Mouse (Mus musculus): ENCODE results near the gene Ndufb11. TPM values are rescaled to one million over a fixed set of nuclear protein-coding genes. Genes with fewer than 3 reads are reported as not detected.

The Ndufb11 gene
- polyA plus RNA-seq, 1 experiment from 2014 or later, result 225 TPM

DNA sequence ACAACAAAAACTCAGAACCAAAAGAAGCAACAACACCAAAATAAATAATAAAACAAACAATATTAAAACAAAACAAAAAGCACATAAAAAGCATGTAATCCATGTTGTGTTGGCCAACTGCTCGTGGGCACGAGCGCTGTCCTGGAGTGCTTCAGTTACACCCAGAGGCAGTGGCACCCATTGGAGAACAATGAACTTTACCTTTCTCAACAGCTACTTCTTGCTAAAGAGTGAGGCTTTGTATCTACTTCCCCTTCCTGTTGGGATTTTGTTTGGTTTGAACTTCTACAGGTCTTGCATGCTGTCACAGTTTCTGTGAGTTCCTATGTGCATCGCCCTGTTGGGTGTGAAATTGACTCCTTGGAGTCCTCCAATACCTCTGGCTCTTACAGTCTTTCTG lies 8.9 kb downstream of the Ndufb11 start:
- H3K36me3 ChIP-seq, result no peaks in the 10 kb centered on the region
- no peaks in the 10 kb centered on the region for H3K4me1 ChIP-seq
- H3K9me3 ChIP-seq, result no peaks in the 10 kb centered on the region
- WGBS, result 91% methylated on average over 4 of the region's 4 CpGs
- no peak for ATAC-seq (ENCODE audit: insufficient number of reproducible peaks, low FRiP score, low TSS enrichment, low read depth)
- H3K4me2 ChIP-seq, result no peak overlapping the region
- H3K27ac ChIP-seq, result no peak overlapping the region
- no peak overlapping the region for H3K9ac ChIP-seq
- H3K27me3 ChIP-seq, result no peaks in the 10 kb centered on the region
- H3K4me3 ChIP-seq, result no peak overlapping the region

DNA sequence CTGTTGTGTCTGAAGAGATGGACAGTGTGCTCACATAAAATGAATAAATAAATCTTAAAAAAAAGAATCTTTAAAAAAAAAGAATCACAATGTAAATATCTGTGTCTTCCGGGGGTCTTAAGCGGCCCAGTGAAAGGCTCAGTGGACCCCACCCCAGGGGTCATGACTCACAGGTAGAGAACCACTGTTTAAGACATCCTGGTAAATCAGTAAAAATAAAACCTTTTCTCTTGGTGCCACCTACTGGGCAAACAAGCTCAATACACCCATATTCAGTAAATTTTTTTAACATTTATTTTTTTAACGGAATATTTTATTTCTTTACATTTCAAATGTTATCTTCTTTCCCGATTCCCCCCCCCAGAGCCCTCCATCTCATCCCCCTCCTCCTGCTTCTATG lies 29.5 kb downstream of the Ndufb11 start:
- no peaks in the 10 kb centered on the region for H3K36me3 ChIP-seq
- H3K27ac ChIP-seq, result no peak overlapping the region
- H3K4me3 ChIP-seq, result no peak overlapping the region
- H3K9ac ChIP-seq, result no peak overlapping the region
- no peak for ATAC-seq (ENCODE audit: insufficient number of reproducible peaks, low FRiP score, low TSS enrichment, low read depth)
- H3K4me2 ChIP-seq, result no peak overlapping the region
- no peaks in the 10 kb centered on the region for H3K4me1 ChIP-seq
- 26% methylated on average over 4 of the region's 4 CpGs for WGBS
- no peaks in the 10 kb centered on the region for H3K9me3 ChIP-seq
- no peaks in the 10 kb centered on the region for H3K27me3 ChIP-seq

DNA sequence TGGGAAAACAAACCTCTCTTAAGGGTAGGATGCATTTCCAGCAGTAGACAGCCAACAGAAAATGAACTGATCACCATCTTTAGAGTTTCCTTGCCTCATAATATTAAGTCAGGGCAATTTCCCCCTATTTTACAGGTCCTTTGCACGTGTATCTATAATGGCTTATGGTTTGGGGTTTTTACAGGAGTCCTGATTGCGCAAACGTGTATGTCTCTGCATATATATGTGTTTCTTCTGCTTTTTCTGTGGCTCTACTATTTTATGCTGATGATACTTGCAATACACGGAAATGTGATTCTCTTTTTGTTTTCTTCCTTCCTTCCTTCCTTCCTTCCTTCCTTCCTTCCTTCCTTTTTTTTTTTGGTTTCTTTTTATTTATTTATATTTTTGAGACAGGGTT lies 43.5 kb downstream of the Ndufb11 start:
- 78% methylated on average over 4 of the region's 4 CpGs for WGBS
- Histone ChIP-seq H3K27ac (no peak overlapping the region), H3K9ac (no peak overlapping the region), H3K4me1 (no peaks in the 10 kb centered on the region), H3K4me2 (no peak overlapping the region), H3K4me3 (no peak overlapping the region), H3K27me3 (no peaks in the 10 kb centered on the region), H3K36me3 (no peaks in the 10 kb centered on the region), H3K9me3 (no peaks in the 10 kb centered on the region)
- ATAC-seq (ENCODE audit: insufficient number of reproducible peaks, low FRiP score, low TSS enrichment, low read depth), result no peak

DNA sequence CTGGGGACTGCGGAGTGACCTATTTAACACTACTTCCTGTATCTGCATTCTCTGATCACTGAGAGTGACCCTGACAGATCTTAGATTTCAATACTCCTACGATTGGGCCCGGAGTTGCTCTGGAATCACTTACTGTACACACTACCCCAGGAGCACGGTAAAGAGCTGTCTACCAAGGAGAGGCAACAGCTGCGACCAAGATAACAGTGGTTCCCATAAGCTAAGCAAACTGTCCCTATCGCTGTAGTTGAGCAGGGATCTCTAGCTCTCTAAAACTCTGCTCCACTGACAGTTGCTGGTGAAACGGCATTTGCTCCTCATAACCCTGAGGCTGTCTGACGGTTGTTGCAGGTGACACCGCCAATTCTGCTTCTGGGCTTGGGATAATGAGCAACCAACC lies 44.7 kb downstream of the Ndufb11 start:
- Histone ChIP-seq H3K4me2 (no peak overlapping the region), H3K9ac (no peak overlapping the region), H3K9me3 (no peaks in the 10 kb centered on the region), H3K27me3 (no peaks in the 10 kb centered on the region), H3K27ac (no peak overlapping the region), H3K4me3 (no peak overlapping the region), H3K36me3 (no peaks in the 10 kb centered on the region), H3K4me1 (no peaks in the 10 kb centered on the region)
- WGBS, result 68% methylated on average over 9 of the region's 9 CpGs
- no peak for ATAC-seq (ENCODE audit: insufficient number of reproducible peaks, low FRiP score, low TSS enrichment, low read depth)

DNA sequence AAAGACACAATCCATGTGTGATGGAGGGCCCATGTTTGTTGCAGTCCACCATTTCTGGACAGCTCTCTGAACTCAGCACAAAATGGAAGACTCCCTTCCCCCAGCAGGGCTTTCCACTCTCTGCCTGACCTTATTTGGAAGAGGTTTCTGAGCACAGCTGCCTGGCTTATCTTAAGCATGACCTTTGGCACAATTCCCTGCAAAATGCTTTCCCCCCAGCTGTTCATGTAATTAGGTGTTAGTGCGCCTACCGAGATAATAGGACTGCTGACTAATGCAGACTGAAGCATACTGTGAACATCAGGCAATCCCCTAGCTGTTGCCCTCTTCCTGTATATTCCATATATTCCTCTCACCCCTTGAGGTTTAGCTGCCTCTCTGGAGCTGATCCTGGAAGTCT lies 46.4 kb downstream of the Ndufb11 start:
- no peaks in the 10 kb centered on the region for H3K4me1 ChIP-seq
- ATAC-seq (ENCODE audit: insufficient number of reproducible peaks, low FRiP score, low TSS enrichment, low read depth), result no peak
- H3K27ac ChIP-seq, result no peak overlapping the region
- 25% methylated on average over 2 of the region's 2 CpGs for WGBS
- H3K4me3 ChIP-seq, result no peak overlapping the region
- H3K4me2 ChIP-seq, result no peak overlapping the region
- no peaks in the 10 kb centered on the region for H3K27me3 ChIP-seq
- no peaks in the 10 kb centered on the region for H3K36me3 ChIP-seq
- H3K9me3 ChIP-seq, result no peaks in the 10 kb centered on the region
- no peak overlapping the region for H3K9ac ChIP-seq

Other genes with a start within 250 kb of the Ndufb11 start
- 4.7 and 5.3 TPM in 2 replicates for gene Jade3, start 191.9 kb downstream of the Ndufb11 start, polyA plus RNA-seq (2015; fragmentation: Nextera tagmentation; extraction: Ambion mirVana)
- gene Rgn, start 67.8 kb downstream of the Ndufb11 start, polyA plus RNA-seq (2015; fragmentation: Nextera tagmentation; extraction: Ambion mirVana), result 0.31 and 0.68 TPM in 2 replicates
- 55.6 and 58.7 TPM in 2 replicates for gene Rbm10, start 116 bp downstream of the Ndufb11 start, polyA plus RNA-seq (2015; fragmentation: Nextera tagmentation; extraction: Ambion mirVana)
- 190 and 191 TPM in 2 replicates for gene Uba1, start 40.7 kb upstream of the Ndufb11 start, polyA plus RNA-seq (2015; fragmentation: Nextera tagmentation; extraction: Ambion mirVana)
- 115 and 119 TPM in 2 replicates for gene Cdk16, start 70.3 kb upstream of the Ndufb11 start, polyA plus RNA-seq (2015; fragmentation: Nextera tagmentation; extraction: Ambion mirVana)
- gene Usp11, start 86.3 kb upstream of the Ndufb11 start, polyA plus RNA-seq (2015; fragmentation: Nextera tagmentation; extraction: Ambion mirVana), result 45.3 and 45.6 TPM in 2 replicates
- 107 and 111 TPM in 2 replicates for gene Araf, start 180.2 kb upstream of the Ndufb11 start, polyA plus RNA-seq (2015; fragmentation: Nextera tagmentation; extraction: Ambion mirVana)